Mouse (Mus musculus): ENCODE results near the gene Prdm10.

GRCm38 (mm10) chr9:31238526-31238925, 41.8 kb upstream of the Prdm10 start:
- TF ChIP-seq POLR2A (IDR thresholded peaks at IDR 0.05; ENCODE audit: borderline replicate concordance, extremely low read depth, low read depth, low read length): no peak
- no peak for TF ChIP-seq CTCF (IDR thresholded peaks at IDR 0.05; ENCODE audit: insufficient read depth, low read length)
